Comparison of ENCODE assay signal across 26 mouse cellular contexts in genomic region chr6:99300235-99300634, GRCm38 (mm10).
DNase-seq lines count a peak whose midpoint lies in the region; ATAC-seq and TF ChIP-seq lines count a peak whose summit lies in the region.
"Had no signal": no experiment of that assay in that cellular context is flagged by ENCODE, and none has a peak within 500 bp of the region (broad histone marks: within the 10 kb centered on the region; RNA-seq: fewer than 3 reads in every experiment).

No protein-coding gene starts in this region.

- no peak overlapping the region for H3K9ac ChIP-seq in liver, postnatal 0 days (replicated peaks)
- H3K9ac ChIP-seq in liver, embryonic 12.5 days = no peak overlapping the region
- H3K9ac ChIP-seq: embryonic facial prominence, embryonic 13.5 days; forebrain, embryonic 13.5 days; hindbrain, embryonic 12.5 days; hindbrain, embryonic 15.5 days had no signal

- no peaks in the 10 kb centered on the region for H3K27me3 ChIP-seq in liver, postnatal 0 days (ENCODE audit: insufficient read depth, low read length)
- no peaks in the 10 kb centered on the region for H3K27me3 ChIP-seq in liver, embryonic 12.5 days (replicated peaks)
- H3K27me3 ChIP-seq: embryonic facial prominence, embryonic 13.5 days; forebrain, embryonic 13.5 days; hindbrain, embryonic 12.5 days; hindbrain, embryonic 15.5 days had no signal

- peak overlapping the region; percentile 26; the same call in 1 of the 2 replicates for H3K27ac ChIP-seq in liver, postnatal 0 days (ENCODE audit: low read depth)
- H3K27ac ChIP-seq in liver, embryonic 12.5 days = no peak overlapping the region
- H3K27ac ChIP-seq: embryonic facial prominence, embryonic 10.5 days; embryonic facial prominence, embryonic 13.5 days; forebrain, embryonic 10.5 days; forebrain, embryonic 13.5 days; hindbrain, embryonic 12.5 days; hindbrain, embryonic 15.5 days had no signal

- no peaks in the 10 kb centered on the region for H3K9me3 ChIP-seq in liver, postnatal 0 days (ENCODE audit: low read length)
- H3K9me3 ChIP-seq in liver, embryonic 12.5 days (replicated peaks) = no peaks in the 10 kb centered on the region
- H3K9me3 ChIP-seq: embryonic facial prominence, embryonic 10.5 days; embryonic facial prominence, embryonic 13.5 days; forebrain, embryonic 10.5 days; forebrain, embryonic 13.5 days; hindbrain, embryonic 12.5 days; hindbrain, embryonic 15.5 days had no signal

- H3K4me1 ChIP-seq in liver, postnatal 0 days (ENCODE audit: insufficient read depth) = no peaks in the 10 kb centered on the region; the same call in 1 of the 2 replicates
- H3K4me1 ChIP-seq in liver, embryonic 12.5 days = no peaks in the 10 kb centered on the region
- H3K4me1 ChIP-seq: forebrain, embryonic 13.5 days; hindbrain, embryonic 15.5 days had no signal

- TF ChIP-seq EP300 in liver, postnatal 0 days (IDR thresholded peaks at IDR 0.05; ENCODE audit: low read depth) = no peak

- WGBS in liver, postnatal 0 days (ENCODE audit: insufficient replicate concordance) = 75% methylated on average over 6 of the region's 6 CpGs
- 83% methylated on average over 6 of the region's 6 CpGs for WGBS in liver, embryonic 12.5 days (ENCODE audit: insufficient replicate concordance)

- DNase-seq in liver, postnatal 0 days = no peak
- peak; percentile 70 for DNase-seq in A20 (ENCODE audit: low read depth, low spot score)
- no peak for DNase-seq in urinary bladder, postnatal 25 days (ENCODE audit: low spot score)
- DNase-seq in T-cell, adult 2 months (ENCODE audit: low spot score) = no peak
- DNase-seq in left cerebral cortex, adult 11 months (ENCODE audit: low spot score) = no peak
- DNase-seq: adrenal gland, postnatal 10 days; adrenal gland, postnatal 36 days; cerebellum, adult 18-20 months; cerebellum, adult 9-10 months; cerebellum, postnatal 25 days; embryo, embryonic 11 days; gastrocnemius, postnatal 10 days; gastrocnemius, postnatal 36 days; heart, adult 11 months had no signal

- ATAC-seq in liver, postnatal 0 days = no peak
- ATAC-seq in liver, embryonic 12.5 days = no peak
- peak; percentile 72 for ATAC-seq in granulocyte monocyte progenitor cell, adult 5-6 weeks (replicated peaks; ENCODE audit: poor library complexity, severe bottlenecking)
- ATAC-seq in monocyte, adult 5-6 weeks (replicated peaks; ENCODE audit: insufficient number of reproducible peaks, low FRiP score, low TSS enrichment, poor library complexity, severe bottlenecking) = peak; percentile 62
- ATAC-seq: CD4-positive, CD25-positive, alpha-beta regulatory T cell, adult 4 months; forebrain, embryonic 13.5 days; forebrain, embryonic 16.5 days had no signal

- no peaks in the 10 kb centered on the region for H3K36me3 ChIP-seq in liver, postnatal 0 days (replicated peaks; ENCODE audit: insufficient read depth, low read length)
- H3K36me3 ChIP-seq in liver, embryonic 12.5 days = no peaks in the 10 kb centered on the region
- H3K36me3 ChIP-seq: embryonic facial prominence, embryonic 10.5 days; embryonic facial prominence, embryonic 13.5 days; forebrain, embryonic 10.5 days; hindbrain, embryonic 12.5 days; hindbrain, embryonic 15.5 days had no signal

- TF ChIP-seq CTCF in liver, postnatal 0 days (IDR thresholded peaks at IDR 0.05; ENCODE audit: low read depth) = no peak

- H3K4me3 ChIP-seq in liver, postnatal 0 days (ENCODE audit: low read depth, low read length) = no peak overlapping the region
- H3K4me3 ChIP-seq in liver, embryonic 12.5 days = no peak overlapping the region
- H3K4me3 ChIP-seq: embryonic facial prominence, embryonic 10.5 days; embryonic facial prominence, embryonic 13.5 days; forebrain, embryonic 10.5 days; forebrain, embryonic 13.5 days; hindbrain, embryonic 12.5 days; hindbrain, embryonic 15.5 days had no signal

- no peak overlapping the region for H3K4me2 ChIP-seq in liver, postnatal 0 days (ENCODE audit: low read depth, low read length)
- H3K4me2 ChIP-seq in liver, embryonic 12.5 days = no peak overlapping the region
- H3K4me2 ChIP-seq: embryonic facial prominence, embryonic 13.5 days; forebrain, embryonic 13.5 days; heart, embryonic 11.5 days; hindbrain, embryonic 12.5 days; hindbrain, embryonic 15.5 days had no signal

Comparison
In these comparisons a context has a peak if more than half of its experiments do, and no peak if none do; other contexts are left out.
1. ATAC-seq: peak in granulocyte monocyte progenitor cell, adult 5-6 weeks (single experiment) and monocyte, adult 5-6 weeks (single experiment); none in liver, postnatal 0 days (single experiment) and liver, embryonic 12.5 days (single experiment).